Mouse (Mus musculus) forebrain, embryonic 15.5 days (tissue): ENCODE measurements around the gene Plekhf1. TPM values are rescaled to one million over a fixed set of nuclear protein-coding genes. Genes with fewer than 3 reads are reported as not detected.

Experiments
- ATAC-seq: fragments of 200-750 bp; cut with Nextera tagmentation; replicated peaks from 2 replicates; pipeline ENCODE4 v1.8.0; 2017; ENCODE audit warnings: mild to moderate bottlenecking, moderate TSS enrichment, moderate library complexity
- H3K27ac ChIP-seq: fragments of 300-500 bp; sonication (generic); replicated peaks from 2 replicates; pipeline ENCODE4 v1.5.1; 2015; ENCODE audit warnings: mild to moderate bottlenecking, inconsistent platforms
- H3K27me3 ChIP-seq: fragments of 300-500 bp; sonication (generic); 2 replicates; pipeline ENCODE4 v1.6.1; 2015; ENCODE audit warnings: inconsistent platforms
- H3K36me3 ChIP-seq: fragments of 300-500 bp; sonication (generic); 2 replicates; pipeline ENCODE4 v1.6.1; 2015; ENCODE audit warnings: mild to moderate bottlenecking, inconsistent platforms
- H3K4me1 ChIP-seq: fragments of 300-500 bp; sonication (generic); 2 replicates; pipeline ENCODE4 v1.6.1; 2015; ENCODE audit warnings: inconsistent platforms
- H3K4me2 ChIP-seq: fragments of 300-500 bp; sonication (generic); replicated peaks from 2 replicates; pipeline ENCODE4 v1.6.1; 2015; ENCODE audit warnings: mild to moderate bottlenecking, inconsistent platforms
- H3K4me3 ChIP-seq: fragments of 300-500 bp; sonication (generic); 2 replicates; pipeline ENCODE4 v1.5.1; 2015; ENCODE audit warnings: mild to moderate bottlenecking, inconsistent platforms
- H3K9ac ChIP-seq: fragments of 300-500 bp; sonication (generic); replicated peaks from 2 replicates; pipeline ENCODE4 v1.6.1; 2015; ENCODE audit warnings: mild to moderate bottlenecking, inconsistent platforms
- H3K9me3 ChIP-seq: fragments of 300-500 bp; sonication (generic); 2 replicates; pipeline ENCODE4 v1.6.1; 2016; ENCODE audit warnings: inconsistent platforms
- WGBS: fragments of 180-500 bp; shearing (Covaris S2); methylation state at CpG from one replicate; pipeline ENCODE4 v1.1.7; 2015; ENCODE audit warnings: mixed read lengths; 5-methylcytosine and 5-hydroxymethylcytosine counted together
- polyA plus RNA-seq: library from polyadenylated mRNA; unstranded; fragments of >200 nt; fragmentation: Nextera tagmentation; extraction: Ambion mirVana; gene quantifications from 2 replicates; pipeline ENCODE4 v1.2.1, GENCODE M21; 2015

The Plekhf1 gene
- polyA plus RNA-seq, 1 experiment from 2014 or later = 0.61 TPM

- Histone ChIP-seq H3K4me1 (no peaks in the 10 kb centered on the region), H3K36me3 (no peaks in the 10 kb centered on the region), H3K4me2 (no peak overlapping the region), H3K4me3 (no peak overlapping the region), H3K27me3 (no peaks in the 10 kb centered on the region), H3K27ac (no peak overlapping the region), H3K9ac (no peak overlapping the region), H3K9me3 (no peaks in the 10 kb centered on the region)
- 61% methylated on average over 8 of the region's 8 CpGs for WGBS
- ATAC-seq = no peak
Measured at GRCm38 (mm10) chr7:38191146-38191545, 36.7 kb downstream of the Plekhf1 start.

GRCm38 (mm10) chr7:38190056-38190835 is 37.6 kb downstream of the Plekhf1 start:
- no peaks in the 10 kb centered on the region for H3K4me1 ChIP-seq
- no peaks in the 10 kb centered on the region for H3K9me3 ChIP-seq
- no peak overlapping the region for H3K4me2 ChIP-seq
- H3K36me3 ChIP-seq = no peaks in the 10 kb centered on the region
- H3K4me3 ChIP-seq = no peak overlapping the region
- no peak overlapping the region for H3K9ac ChIP-seq
- H3K27ac ChIP-seq = no peak overlapping the region
- H3K27me3 ChIP-seq = no peaks in the 10 kb centered on the region
- ATAC-seq = no peak
- 89% methylated on average over 8 of the region's 8 CpGs for WGBS

GRCm38 (mm10) chr7:38189136-38189982 is 38.5 kb downstream of the Plekhf1 start:
- Histone ChIP-seq H3K27ac (no peak overlapping the region), H3K4me1 (peaks cover 3% of the 10 kb centered on the region), H3K9me3 (no peaks in the 10 kb centered on the region), H3K4me3 (no peak overlapping the region), H3K27me3 (no peaks in the 10 kb centered on the region), H3K4me2 (no peak overlapping the region), H3K9ac (no peak overlapping the region), H3K36me3 (no peaks in the 10 kb centered on the region)
- ATAC-seq = no peak
- 84% methylated on average over 15 of the region's 15 CpGs for WGBS

- H3K4me3 ChIP-seq = no peak overlapping the region
- H3K9me3 ChIP-seq = no peaks in the 10 kb centered on the region
- H3K27me3 ChIP-seq = no peaks in the 10 kb centered on the region
- H3K4me1 ChIP-seq = peaks cover 8% of the 10 kb centered on the region
- no peak overlapping the region for H3K4me2 ChIP-seq
- H3K9ac ChIP-seq = no peak overlapping the region
- H3K27ac ChIP-seq = no peak overlapping the region
- WGBS = 94% methylated on average over 8 of the region's 8 CpGs
- ATAC-seq = no peak
- no peaks in the 10 kb centered on the region for H3K36me3 ChIP-seq
Measured at GRCm38 (mm10) chr7:38188281-38189075, 39.3 kb downstream of the Plekhf1 start.

GRCm38 (mm10) chr7:38187796-38188195 is 40.0 kb downstream of the Plekhf1 start:
- no peak overlapping the region for H3K4me2 ChIP-seq
- peaks cover 14% of the 10 kb centered on the region for H3K4me1 ChIP-seq
- no peaks in the 10 kb centered on the region for H3K27me3 ChIP-seq
- H3K27ac ChIP-seq = no peak overlapping the region
- WGBS = 78% methylated on average over 4 of the region's 4 CpGs
- ATAC-seq = no peak
- no peak overlapping the region for H3K4me3 ChIP-seq
- H3K36me3 ChIP-seq = no peaks in the 10 kb centered on the region
- H3K9me3 ChIP-seq = no peaks in the 10 kb centered on the region
- no peak overlapping the region for H3K9ac ChIP-seq

GRCm38 (mm10) chr7:38186861-38187260 is 41.0 kb downstream of the Plekhf1 start:
- no peaks in the 10 kb centered on the region for H3K9me3 ChIP-seq
- no peaks in the 10 kb centered on the region for H3K27me3 ChIP-seq
- peaks cover 17% of the 10 kb centered on the region for H3K4me1 ChIP-seq
- no peak for ATAC-seq
- 85% methylated on average over 4 of the region's 4 CpGs for WGBS
- H3K27ac ChIP-seq = no peak overlapping the region
- no peak overlapping the region for H3K9ac ChIP-seq
- H3K36me3 ChIP-seq = no peaks in the 10 kb centered on the region
- no peak overlapping the region for H3K4me2 ChIP-seq
- no peak overlapping the region for H3K4me3 ChIP-seq

GRCm38 (mm10) chr7:38184786-38185185 is 43.0 kb downstream of the Plekhf1 start:
- Histone ChIP-seq H3K9me3 (no peaks in the 10 kb centered on the region), H3K4me2 (no peak overlapping the region), H3K9ac (0 out of 2 replicates have a peak overlapping the region, but pooled peaks have one; percentile 67), H3K4me1 (peaks cover 17% of the 10 kb centered on the region), H3K27ac (no peak overlapping the region), H3K36me3 (no peaks in the 10 kb centered on the region), H3K27me3 (no peaks in the 10 kb centered on the region), H3K4me3 (no peak overlapping the region)
- no peak for ATAC-seq
- WGBS = 88% methylated on average over 6 of the region's 6 CpGs

GRCm38 (mm10) chr7:38184418-38184745 is 43.4 kb downstream of the Plekhf1 start:
- no peak; the same call in 1 of the 2 replicates for ATAC-seq
- Histone ChIP-seq H3K9me3 (no peaks in the 10 kb centered on the region), H3K9ac (peak overlapping the region; percentile 67; the same call in 1 of the 2 replicates), H3K27me3 (no peaks in the 10 kb centered on the region), H3K4me2 (peak overlapping the region; percentile 84), H3K27ac (peak overlapping the region; percentile 85; the same call in 1 of the 2 replicates), H3K4me1 (peaks cover 17% of the 10 kb centered on the region), H3K36me3 (no peaks in the 10 kb centered on the region), H3K4me3 (peak overlapping the region; percentile 55)
- 68% methylated on average over 1 of the region's 1 CpGs for WGBS

- peaks cover 17% of the 10 kb centered on the region for H3K4me1 ChIP-seq
- ATAC-seq = peak; percentile 92
- peak overlapping the region; percentile 67 for H3K9ac ChIP-seq
- no peaks in the 10 kb centered on the region for H3K27me3 ChIP-seq
- peak overlapping the region; percentile 55 for H3K4me3 ChIP-seq
- peak overlapping the region; percentile 84 for H3K4me2 ChIP-seq
- H3K36me3 ChIP-seq = no peaks in the 10 kb centered on the region
- H3K27ac ChIP-seq = peak overlapping the region; percentile 85
- 5% methylated on average over 36 of the region's 36 CpGs for WGBS
- no peaks in the 10 kb centered on the region for H3K9me3 ChIP-seq
Measured at GRCm38 (mm10) chr7:38183709-38184417, 44.0 kb downstream of the Plekhf1 start.

- Histone ChIP-seq H3K27me3 (no peaks in the 10 kb centered on the region), H3K27ac (peak within 1 kb of the TSS; percentile 85), H3K9ac (peak within 1 kb of the TSS; percentile 67), H3K4me1 (peaks cover 17% of the 10 kb centered on the region), H3K4me2 (peak within 1 kb of the TSS; percentile 84), H3K36me3 (no peaks in the 10 kb centered on the region), H3K4me3 (peak within 1 kb of the TSS; percentile 55), H3K9me3 (no peaks in the 10 kb centered on the region)
- 4% methylated on average over 28 of the region's 28 CpGs for WGBS
- ATAC-seq = peak; percentile 30
Measured at GRCm38 (mm10) chr7:38182962-38183687, 44.7 kb downstream of the Plekhf1 start, which contains the start of gene 1600014C10Rik. Gene 1600014C10Rik, plus strand, starts transcription at chr7:38183217.

GRCm38 (mm10) chr7:38182596-38182961 is 45.2 kb downstream of the Plekhf1 start:
- Histone ChIP-seq H3K9ac (0 out of 2 replicates have a peak overlapping the region, but pooled peaks have one; percentile 67), H3K27ac (no peak overlapping the region), H3K4me2 (peak overlapping the region; percentile 84), H3K36me3 (no peaks in the 10 kb centered on the region), H3K27me3 (no peaks in the 10 kb centered on the region), H3K9me3 (no peaks in the 10 kb centered on the region), H3K4me3 (no peak overlapping the region), H3K4me1 (peaks cover 17% of the 10 kb centered on the region)
- under 1% methylated on average over 11 of the region's 11 CpGs for WGBS
- no peak for ATAC-seq
